In genomic region chr12:39951911-39952310, GRCm38 (mm10) we compare ENCODE assay signal across 21 mouse cellular contexts.
DNase-seq lines count a peak whose midpoint lies in the region; ATAC-seq lines count a peak whose summit lies in the region.
"Had no signal": no experiment of that assay in that cellular context is flagged by ENCODE, and none has a peak within 500 bp of the region (broad histone marks: within the 10 kb centered on the region; RNA-seq: fewer than 3 reads in every experiment).

No protein-coding gene starts in this region.

- H3K4me2 ChIP-seq in intestine, embryonic 16.5 days (ENCODE audit: low read depth, low read length), result no peak overlapping the region
- H3K4me2 ChIP-seq in intestine, embryonic 15.5 days (replicated peaks), result no peak overlapping the region
- no peak overlapping the region for H3K4me2 ChIP-seq in limb, embryonic 13.5 days (replicated peaks)
- H3K4me2 ChIP-seq: kidney, embryonic 15.5 days; liver, embryonic 11.5 days; lung, embryonic 14.5 days; midbrain, embryonic 12.5 days; neural tube, embryonic 12.5 days had no signal

- ATAC-seq in intestine, embryonic 16.5 days, result no peak
- ATAC-seq in intestine, embryonic 15.5 days, result no peak
- peak; percentile 74 for ATAC-seq in limb, embryonic 13.5 days (ENCODE audit: low FRiP score, low read depth)
- no peak for ATAC-seq in megakaryocyte-erythroid progenitor cell, adult 5-6 weeks (replicated peaks; ENCODE audit: low FRiP score, low TSS enrichment, poor library complexity, severe bottlenecking)

- no peaks in the 10 kb centered on the region for H3K27me3 ChIP-seq in intestine, embryonic 16.5 days (replicated peaks; ENCODE audit: control insufficient read depth, insufficient read depth, low read length)
- no peaks in the 10 kb centered on the region for H3K27me3 ChIP-seq in intestine, embryonic 15.5 days (replicated peaks)
- no peaks in the 10 kb centered on the region for H3K27me3 ChIP-seq in limb, embryonic 13.5 days
- H3K27me3 ChIP-seq: kidney, embryonic 15.5 days; midbrain, embryonic 12.5 days; neural tube, embryonic 12.5 days had no signal

- DNase-seq in adrenal gland, adult 8-10 months, result peak; percentile 36
- peak; percentile 21 for DNase-seq in adrenal gland, postnatal 25 days
- no peak for DNase-seq in frontal cortex, adult 2 months (ENCODE audit: extremely low spot score in 1 of 2, low spot score in 1 of 2)
- DNase-seq: cerebellum, adult 11 months; cerebellum, postnatal 14 days; embryo, embryonic 11 days; gastrocnemius, postnatal 10 days; kidney, postnatal 4 days; lung, embryonic 14.5 days; right cerebral cortex, adult 18-20 months; thymus, postnatal 25 days had no signal

- WGBS in intestine, embryonic 16.5 days, result 83% methylated on average over 6 of the region's 6 CpGs
- 81% methylated on average over 6 of the region's 6 CpGs for WGBS in intestine, embryonic 15.5 days
- WGBS in limb, embryonic 13.5 days, result 69% methylated on average over 6 of the region's 6 CpGs

- no peaks in the 10 kb centered on the region for H3K36me3 ChIP-seq in intestine, embryonic 16.5 days (ENCODE audit: control insufficient read depth, insufficient read depth, low read length)
- no peaks in the 10 kb centered on the region for H3K36me3 ChIP-seq in intestine, embryonic 15.5 days
- H3K36me3 ChIP-seq in limb, embryonic 13.5 days, result no peaks in the 10 kb centered on the region
- H3K36me3 ChIP-seq: forebrain, embryonic 10.5 days; heart, embryonic 10.5 days; kidney, embryonic 15.5 days; midbrain, embryonic 12.5 days; neural tube, embryonic 12.5 days had no signal

- H3K4me3 ChIP-seq in intestine, embryonic 16.5 days (ENCODE audit: low read length), result no peak overlapping the region
- H3K4me3 ChIP-seq in intestine, embryonic 15.5 days (replicated peaks), result no peak overlapping the region
- no peak overlapping the region for H3K4me3 ChIP-seq in limb, embryonic 13.5 days
- H3K4me3 ChIP-seq: forebrain, embryonic 10.5 days; heart, embryonic 10.5 days; kidney, embryonic 15.5 days; midbrain, embryonic 12.5 days; neural tube, embryonic 12.5 days had no signal

- no peaks in the 10 kb centered on the region for H3K9me3 ChIP-seq in intestine, embryonic 16.5 days (ENCODE audit: control insufficient read depth, low read length)
- H3K9me3 ChIP-seq in intestine, embryonic 15.5 days, result no peaks in the 10 kb centered on the region
- no peaks in the 10 kb centered on the region for H3K9me3 ChIP-seq in limb, embryonic 13.5 days
- H3K9me3 ChIP-seq: forebrain, embryonic 10.5 days; heart, embryonic 10.5 days; kidney, embryonic 15.5 days; midbrain, embryonic 12.5 days; neural tube, embryonic 12.5 days had no signal

- H3K9ac ChIP-seq in intestine, embryonic 16.5 days (ENCODE audit: low read depth, low read length), result no peak overlapping the region
- no peak overlapping the region for H3K9ac ChIP-seq in intestine, embryonic 15.5 days
- H3K9ac ChIP-seq in limb, embryonic 13.5 days, result no peak overlapping the region
- H3K9ac ChIP-seq: kidney, embryonic 15.5 days; lung, embryonic 14.5 days; midbrain, embryonic 12.5 days; neural tube, embryonic 12.5 days had no signal

- peak overlapping the region; percentile 20; the same call in 1 of the 2 replicates for H3K27ac ChIP-seq in intestine, embryonic 16.5 days (ENCODE audit: low read length)
- H3K27ac ChIP-seq in intestine, embryonic 15.5 days, result no peak overlapping the region
- peak overlapping the region; percentile 67; the same call in 1 of the 2 replicates for H3K27ac ChIP-seq in limb, embryonic 13.5 days
- H3K27ac ChIP-seq: forebrain, embryonic 10.5 days; heart, embryonic 10.5 days; kidney, embryonic 15.5 days; midbrain, embryonic 12.5 days; neural tube, embryonic 12.5 days had no signal

- H3K4me1 ChIP-seq in intestine, embryonic 16.5 days (ENCODE audit: control insufficient read depth, insufficient read depth, low read length), result no peaks in the 10 kb centered on the region
- no peaks in the 10 kb centered on the region for H3K4me1 ChIP-seq in intestine, embryonic 15.5 days (replicated peaks)
- H3K4me1 ChIP-seq in limb, embryonic 13.5 days, result peaks cover 13% of the 10 kb centered on the region; the same call in 1 of the 2 replicates
- H3K4me1 ChIP-seq: heart, embryonic 10.5 days; neural tube, embryonic 12.5 days had no signal

Comparison
In these comparisons a context has a peak if more than half of its experiments do, and no peak if none do; other contexts are left out.
1. DNase-seq: peak in adrenal gland, adult 8-10 months (single experiment) and adrenal gland, postnatal 25 days (single experiment); none in frontal cortex, adult 2 months (0 of 2).